Mouse (Mus musculus): ENCODE results near the gene Dok1.

The Dok1 gene

GRCm38 (mm10) chr6:83049367-83049766 is 16.1 kb upstream of the Dok1 start:
- DNase-seq (ENCODE audit: low spot score in 2 of 2) = no peak

GRCm38 (mm10) chr6:83044742-83045141 is 11.5 kb upstream of the Dok1 start:
- DNase-seq (ENCODE audit: low spot score in 2 of 2) = peak; percentile 54 to 59

GRCm38 (mm10) chr6:83043993-83044392 is 10.7 kb upstream of the Dok1 start:
- no peak for DNase-seq (ENCODE audit: low spot score in 2 of 2)

- DNase-seq (ENCODE audit: low spot score in 2 of 2) = no peak
Measured at GRCm38 (mm10) chr6:83043561-83043960, 10.3 kb upstream of the Dok1 start.

- DNase-seq (ENCODE audit: low spot score in 2 of 2) = no peak
Measured at GRCm38 (mm10) chr6:83040601-83041000, 7.3 kb upstream of the Dok1 start.

GRCm38 (mm10) chr6:83038496-83039012 is 5.3 kb upstream of the Dok1 start:
- peak; percentile 89 to 91 for DNase-seq (ENCODE audit: low spot score in 2 of 2)

- no peak for DNase-seq (ENCODE audit: low spot score in 2 of 2)
Measured at GRCm38 (mm10) chr6:83037188-83037587, 3.9 kb upstream of the Dok1 start.

GRCm38 (mm10) chr6:83034463-83035055 is 1.3 kb upstream of the Dok1 start:
- DNase-seq (ENCODE audit: low spot score in 2 of 2) = no peak

GRCm38 (mm10) chr6:83032769-83033191 is 491 bp downstream of the Dok1 start:
- DNase-seq (ENCODE audit: low spot score in 2 of 2) = peak; percentile 29

GRCm38 (mm10) chr6:83031921-83032590 is 1.2 kb downstream of the Dok1 start:
- DNase-seq (ENCODE audit: low spot score in 2 of 2) = no peak

GRCm38 (mm10) chr6:83031111-83031510 is 2.2 kb downstream of the Dok1 start:
- DNase-seq (ENCODE audit: low spot score in 2 of 2) = no peak

- DNase-seq (ENCODE audit: low spot score in 2 of 2) = no peak
Measured at GRCm38 (mm10) chr6:83029777-83030176, 3.5 kb downstream of the Dok1 start.

GRCm38 (mm10) chr6:83027706-83028105 is 5.6 kb downstream of the Dok1 start:
- DNase-seq (ENCODE audit: low spot score in 2 of 2) = no peak

GRCm38 (mm10) chr6:83027293-83027692 is 6.0 kb downstream of the Dok1 start:
- DNase-seq (ENCODE audit: low spot score in 2 of 2) = no peak

GRCm38 (mm10) chr6:83025221-83025620 is 8.1 kb downstream of the Dok1 start:
- no peak for DNase-seq (ENCODE audit: low spot score in 2 of 2)

GRCm38 (mm10) chr6:83024421-83024820 is 8.8 kb downstream of the Dok1 start:
- DNase-seq (ENCODE audit: low spot score in 2 of 2) = no peak

GRCm38 (mm10) chr6:83023786-83024185 is 9.5 kb downstream of the Dok1 start:
- DNase-seq (ENCODE audit: low spot score in 2 of 2) = no peak

- DNase-seq (ENCODE audit: low spot score in 2 of 2) = no peak
Measured at GRCm38 (mm10) chr6:83023008-83023407, 10.3 kb downstream of the Dok1 start.

- no peak for DNase-seq (ENCODE audit: low spot score in 2 of 2)
Measured at GRCm38 (mm10) chr6:83020836-83021593, 12.3 kb downstream of the Dok1 start.

GRCm38 (mm10) chr6:83020121-83020520 is 13.2 kb downstream of the Dok1 start:
- no peak for DNase-seq (ENCODE audit: low spot score in 2 of 2)

GRCm38 (mm10) chr6:83019044-83019443 is 14.2 kb downstream of the Dok1 start:
- DNase-seq (ENCODE audit: low spot score in 2 of 2) = no peak

- DNase-seq (ENCODE audit: low spot score in 2 of 2) = peak; percentile 81 to 86
Measured at GRCm38 (mm10) chr6:83017190-83017589, 16.1 kb downstream of the Dok1 start.

GRCm38 (mm10) chr6:83015749-83016148 is 17.5 kb downstream of the Dok1 start:
- DNase-seq (ENCODE audit: low spot score in 2 of 2) = no peak
